Mouse (Mus musculus) neural tube, embryonic 14.5 days (tissue): ENCODE measurements at regions not wholly inside any gene's neighbourhood (a gene's known extent, or its start where the extent isn't known, plus 50 kb on each side); places are given as distances from the start of the nearest gene placed in this dataset.

ENCODE experiments used
- ATAC-seq: fragments of 200-750 bp; cut with Nextera tagmentation; 2 replicates; pipeline ENCODE4 v1.8.0; 2017; ENCODE audit warnings: low read depth, mild to moderate bottlenecking, moderate TSS enrichment, moderate library complexity
- H3K27ac ChIP-seq: fragments of 300-500 bp; sonication (generic); 2 replicates; pipeline ENCODE4 v1.5.1; 2014; ENCODE audit warnings: low read depth, mild to moderate bottlenecking, control low read depth, low read length, moderate library complexity, mixed read lengths
- H3K27me3 ChIP-seq: fragments of 300-500 bp; sonication (generic); 2 replicates; pipeline ENCODE4 v1.6.1; 2014; ENCODE audit warnings: low read length; ENCODE audit not compliant: control insufficient read depth, insufficient read depth
- H3K36me3 ChIP-seq: fragments of 300-500 bp; sonication (generic); 2 replicates; pipeline ENCODE4 v1.6.1; 2014; ENCODE audit warnings: low read length, mixed read lengths; ENCODE audit not compliant: control insufficient read depth, insufficient read depth
- H3K4me1 ChIP-seq: fragments of 300-500 bp; sonication (generic); 2 replicates; pipeline ENCODE4 v1.6.1; 2014; ENCODE audit warnings: low read length; ENCODE audit not compliant: control insufficient read depth, insufficient read depth
- H3K4me2 ChIP-seq: fragments of 300-500 bp; sonication (generic); 2 replicates; pipeline ENCODE4 v1.6.1; 2014; ENCODE audit warnings: mild to moderate bottlenecking, low read depth, low read length, control low read depth
- H3K4me3 ChIP-seq: fragments of 300-500 bp; sonication (generic); 2 replicates; pipeline ENCODE4 v1.5.1; 2014; ENCODE audit warnings: low read depth, low read length, control low read depth, mixed read lengths
- H3K9ac ChIP-seq: fragments of 300-500 bp; sonication (generic); replicated peaks from 2 replicates; pipeline ENCODE4 v1.6.1; 2014; ENCODE audit warnings: low read depth, mild to moderate bottlenecking, control low read depth, low read length, mixed read lengths
- H3K9me3 ChIP-seq: fragments of 300-500 bp; sonication (generic); 2 replicates; pipeline ENCODE4 v1.6.1; 2016; ENCODE audit warnings: low read length; ENCODE audit not compliant: control insufficient read depth
- WGBS: fragments of 180-500 bp; shearing (Covaris S2); extraction: QIAGEN DNeasy Blood & Tissue Kit; methylation state at CpG from one replicate; pipeline ENCODE4 v1.1.7; 2014; 5-methylcytosine and 5-hydroxymethylcytosine counted together

DNA sequence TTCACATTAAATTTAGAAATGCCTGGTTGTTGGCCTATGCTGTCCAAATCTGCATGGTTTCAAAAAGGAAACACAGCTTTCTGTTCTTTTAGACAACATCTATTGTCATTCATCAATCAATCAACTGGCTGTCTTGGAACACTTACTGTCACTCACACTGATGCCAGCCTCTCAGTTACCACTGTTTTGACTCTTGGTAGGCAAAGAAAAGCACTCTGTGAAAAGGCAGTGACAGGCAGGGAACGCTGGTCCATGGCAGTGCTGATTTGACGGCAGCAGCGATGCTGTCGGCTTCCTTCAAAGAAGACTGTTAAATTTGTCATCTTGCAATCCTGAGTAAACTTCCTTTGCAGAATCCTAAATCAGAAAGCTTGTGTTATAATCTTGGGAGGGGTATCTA lies 68.3 kb upstream of the Trp63 start:
- no peaks in the 10 kb centered on the region for H3K36me3 ChIP-seq
- no peaks in the 10 kb centered on the region for H3K4me1 ChIP-seq
- H3K27me3 ChIP-seq: no peaks in the 10 kb centered on the region
- H3K4me2 ChIP-seq: no peak overlapping the region
- no peak overlapping the region for H3K9ac ChIP-seq
- 86% methylated on average over 4 of the region's 4 CpGs for WGBS
- ATAC-seq: no peak
- no peak overlapping the region for H3K4me3 ChIP-seq
- no peak overlapping the region for H3K27ac ChIP-seq
- no peaks in the 10 kb centered on the region for H3K9me3 ChIP-seq

DNA sequence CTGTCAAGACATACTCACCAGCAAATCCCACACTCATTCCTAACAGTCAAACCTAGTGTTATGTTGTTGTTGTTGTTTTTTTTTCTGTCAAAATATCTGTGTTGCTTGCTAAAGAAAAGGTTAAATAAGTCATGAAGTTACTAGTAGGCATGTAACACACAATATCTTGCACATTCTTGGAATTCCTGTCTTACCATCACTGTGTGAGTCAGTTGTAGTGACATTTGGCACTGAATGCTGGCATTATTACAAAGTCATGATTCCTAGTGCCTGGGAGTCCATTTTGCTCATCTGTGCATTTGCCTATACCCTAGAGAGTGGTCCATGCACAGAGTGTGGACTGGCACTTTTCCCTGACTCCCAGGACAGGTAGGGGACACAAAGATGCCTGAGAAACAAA lies 67.9 kb upstream of the Trp63 start:
- no peak overlapping the region for H3K9ac ChIP-seq
- no peaks in the 10 kb centered on the region for H3K36me3 ChIP-seq
- ATAC-seq: no peak

DNA sequence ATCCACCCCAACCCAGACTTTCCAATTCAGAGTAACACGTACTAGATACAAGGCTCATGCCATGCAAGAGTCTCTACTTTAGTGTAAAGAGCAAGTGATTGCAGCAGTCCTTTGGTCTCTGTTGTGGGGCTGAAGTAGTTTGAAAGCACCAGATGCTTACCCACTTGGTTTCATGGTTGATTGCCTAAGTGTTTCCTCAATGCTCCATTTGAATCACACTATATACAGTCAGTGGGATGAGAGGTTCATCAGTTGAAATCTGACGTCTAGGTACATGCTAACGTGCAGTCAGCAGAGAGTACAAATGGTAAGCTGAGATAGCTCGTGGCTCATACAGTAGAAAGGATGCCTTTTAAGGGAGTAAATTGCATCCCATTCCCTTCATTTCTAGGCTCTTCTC lies 64.7 kb upstream of the Trp63 start:
- H3K27ac ChIP-seq: no peak overlapping the region
- no peaks in the 10 kb centered on the region for H3K27me3 ChIP-seq
- H3K4me1 ChIP-seq: no peaks in the 10 kb centered on the region
- no peak overlapping the region for H3K9ac ChIP-seq
- no peak for ATAC-seq
- 86% methylated on average over 4 of the region's 4 CpGs for WGBS
- no peak overlapping the region for H3K4me3 ChIP-seq
- H3K9me3 ChIP-seq: no peaks in the 10 kb centered on the region
- no peak overlapping the region for H3K4me2 ChIP-seq
- no peaks in the 10 kb centered on the region for H3K36me3 ChIP-seq

More for the DNA sequence above, 67.9 kb upstream of the Trp63 start:
- Histone ChIP-seq H3K4me3 (no peak overlapping the region), H3K4me1 (no peaks in the 10 kb centered on the region), H3K27me3 (no peaks in the 10 kb centered on the region), H3K4me2 (no peak overlapping the region), H3K9me3 (no peaks in the 10 kb centered on the region), H3K27ac (no peak overlapping the region)

DNA sequence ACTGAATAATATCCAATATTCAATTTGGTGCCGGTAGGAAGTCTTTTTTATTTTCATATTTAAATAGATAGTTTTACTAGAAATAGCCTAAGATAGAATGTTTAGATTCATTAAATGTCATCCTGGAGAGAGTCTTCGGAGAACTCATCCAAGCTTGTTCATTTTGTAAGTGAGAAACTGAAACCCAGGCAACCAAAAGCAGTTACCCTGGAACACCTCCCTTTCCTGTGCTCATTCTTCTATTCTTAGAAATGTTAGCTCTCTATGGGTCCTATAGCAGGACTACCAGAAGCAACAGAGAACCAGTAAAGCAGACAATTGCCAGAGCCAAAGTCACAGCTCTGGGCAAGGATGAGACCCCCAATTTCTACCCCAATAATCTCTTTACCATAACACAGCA lies 60.9 kb upstream of the Trp63 start:
- Histone ChIP-seq H3K36me3 (no peaks in the 10 kb centered on the region), H3K27ac (no peak overlapping the region), H3K27me3 (no peaks in the 10 kb centered on the region), H3K9ac (no peak overlapping the region), H3K4me2 (no peak overlapping the region), H3K9me3 (no peaks in the 10 kb centered on the region), H3K4me3 (no peak overlapping the region), H3K4me1 (no peaks in the 10 kb centered on the region)
- no peak for ATAC-seq
- 82% methylated on average over 2 of the region's 2 CpGs for WGBS

DNA sequence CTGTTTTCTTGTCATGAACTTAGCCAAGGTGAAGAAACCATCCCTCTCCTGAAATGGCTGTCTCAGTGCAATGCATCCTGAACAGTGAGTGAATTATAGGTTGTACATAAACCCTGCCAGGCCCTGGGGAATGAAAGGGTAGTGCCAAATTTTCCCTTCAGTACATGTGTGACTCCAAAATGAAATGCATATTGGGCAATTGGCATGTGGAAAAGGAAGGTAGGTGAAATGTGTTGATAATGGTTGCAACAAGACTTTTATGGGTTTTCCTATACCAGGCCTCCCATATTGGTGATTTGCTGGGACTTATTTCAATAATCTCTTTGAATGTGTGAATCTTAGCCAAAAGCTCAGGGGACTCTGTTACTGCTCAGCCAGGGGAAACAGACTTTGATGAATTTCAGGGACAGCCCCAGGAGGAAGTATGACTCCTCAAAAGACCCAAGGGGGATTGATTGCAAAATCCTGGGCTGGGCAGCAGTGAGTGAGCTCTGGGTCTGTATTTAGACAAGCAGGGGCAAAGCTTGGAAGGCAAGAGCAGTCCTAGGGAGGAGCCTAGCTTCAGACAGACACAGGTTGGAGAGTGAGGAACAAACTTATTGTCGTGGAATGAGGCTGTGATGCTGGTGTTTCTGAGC lies 59.5 kb upstream of the Trp63 start:
- no peak overlapping the region for H3K4me2 ChIP-seq
- no peak overlapping the region for H3K27ac ChIP-seq
- no peak overlapping the region for H3K9ac ChIP-seq
- H3K4me3 ChIP-seq: no peak overlapping the region
- H3K36me3 ChIP-seq: no peaks in the 10 kb centered on the region
- no peaks in the 10 kb centered on the region for H3K27me3 ChIP-seq
- WGBS: 82% methylated on average over 1 of the region's 1 CpGs
- no peaks in the 10 kb centered on the region for H3K9me3 ChIP-seq
- no peak for ATAC-seq
- no peaks in the 10 kb centered on the region for H3K4me1 ChIP-seq

DNA sequence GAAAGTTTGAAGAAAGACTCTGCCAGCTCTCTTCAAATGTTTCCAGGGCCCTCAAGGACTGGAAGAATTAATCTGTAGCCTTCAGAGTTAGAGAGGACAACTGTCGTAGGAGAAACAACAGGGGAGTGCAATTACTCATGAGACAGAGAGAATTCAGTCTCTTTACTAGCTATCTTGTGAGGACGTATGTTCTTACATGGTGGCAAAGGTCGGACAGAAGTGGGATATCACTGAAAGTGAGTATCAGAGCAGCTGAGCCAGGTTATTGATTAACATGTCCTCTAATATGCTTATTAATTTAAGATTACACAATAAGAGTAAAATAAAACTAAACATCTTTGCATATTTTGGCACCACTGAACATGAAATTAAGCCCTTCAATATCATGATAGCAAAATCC lies 53.8 kb upstream of the Trp63 start:
- no peak overlapping the region for H3K4me2 ChIP-seq
- WGBS: 56% methylated on average over 3 of the region's 3 CpGs
- no peaks in the 10 kb centered on the region for H3K9me3 ChIP-seq
- no peak overlapping the region for H3K4me3 ChIP-seq
- no peak overlapping the region for H3K9ac ChIP-seq
- no peaks in the 10 kb centered on the region for H3K27me3 ChIP-seq
- 0 out of 2 replicates have a peak, but pooled peaks cover 3% of the 10 kb centered on the region for H3K4me1 ChIP-seq
- no peak overlapping the region for H3K27ac ChIP-seq
- no peaks in the 10 kb centered on the region for H3K36me3 ChIP-seq
- no peak for ATAC-seq

DNA sequence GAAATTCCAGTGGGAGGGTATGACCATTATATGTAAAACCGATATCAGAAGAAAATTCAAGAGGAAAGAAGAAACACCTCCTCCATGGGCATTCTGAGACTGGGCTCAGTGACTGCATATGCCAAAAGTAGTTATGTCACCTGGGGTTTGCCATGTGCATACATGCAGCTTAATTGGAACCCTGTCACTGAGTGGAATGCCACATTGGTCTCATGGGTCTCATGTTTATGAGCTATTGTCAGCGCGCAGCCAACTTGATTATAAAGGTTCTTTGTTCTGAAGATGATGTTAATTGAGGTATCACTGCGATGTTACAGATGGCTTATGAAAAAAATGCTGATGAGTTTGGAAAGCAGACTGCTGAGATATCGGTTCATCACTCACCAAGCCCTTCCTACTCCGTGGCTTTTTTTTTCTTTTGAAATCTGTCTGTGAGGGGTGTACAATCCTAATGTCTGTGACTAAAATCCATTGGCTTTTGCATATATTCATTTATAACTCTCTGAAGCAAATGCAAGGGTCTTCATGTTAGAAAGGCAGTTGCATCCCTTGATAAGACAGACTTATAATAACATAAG lies 52.3 kb upstream of the Trp63 start:
- Histone ChIP-seq H3K4me2 (no peak overlapping the region), H3K4me1 (0 out of 2 replicates have a peak, but pooled peaks cover 3% of the 10 kb centered on the region), H3K36me3 (no peaks in the 10 kb centered on the region), H3K9ac (no peak overlapping the region), H3K9me3 (no peaks in the 10 kb centered on the region), H3K27me3 (no peaks in the 10 kb centered on the region), H3K27ac (no peak overlapping the region), H3K4me3 (no peak overlapping the region)
- peak; percentile 89 for ATAC-seq
- WGBS: 40% methylated on average over 6 of the region's 6 CpGs
